Mouse (Mus musculus) neural tube, embryonic 15.5 days (tissue): ENCODE results near the gene Slamf6. TPM values are rescaled to one million over a fixed set of nuclear protein-coding genes. Genes with fewer than 3 reads are reported as not detected.
"Not testable (repeated sequence)": the region's sequence is repeated elsewhere in the genome, so short reads cannot be mapped to it uniquely, and the experiment has no call there.

Experiments
- ATAC-seq: fragments of 200-750 bp; cut with Nextera tagmentation; 2 replicates; pipeline ENCODE4 v1.8.0; 2017; ENCODE audit warnings: mild to moderate bottlenecking, moderate TSS enrichment, moderate library complexity; ENCODE audit not compliant: low FRiP score
- H3K27ac ChIP-seq: fragments of 300-500 bp; sonication (generic); replicated peaks from 2 replicates; pipeline ENCODE4 v1.5.1; 2015; ENCODE audit warnings: mild to moderate bottlenecking, inconsistent platforms
- H3K27me3 ChIP-seq: fragments of 300-500 bp; sonication (generic); replicated peaks from 2 replicates; pipeline ENCODE4 v1.6.1; 2015; ENCODE audit warnings: inconsistent platforms
- H3K36me3 ChIP-seq: fragments of 300-500 bp; sonication (generic); 2 replicates; pipeline ENCODE4 v1.6.1; 2015; ENCODE audit warnings: inconsistent platforms
- H3K4me1 ChIP-seq: fragments of 300-500 bp; sonication (generic); 2 replicates; pipeline ENCODE4 v1.6.1; 2015; ENCODE audit warnings: inconsistent platforms
- H3K4me2 ChIP-seq: fragments of 300-500 bp; sonication (generic); 2 replicates; pipeline ENCODE4 v1.6.1; 2015; ENCODE audit warnings: inconsistent platforms, mild to moderate bottlenecking, moderate library complexity
- H3K4me3 ChIP-seq: fragments of 300-500 bp; sonication (generic); replicated peaks from 2 replicates; pipeline ENCODE4 v1.5.1; 2015; ENCODE audit warnings: mild to moderate bottlenecking, inconsistent platforms
- H3K9ac ChIP-seq: fragments of 300-500 bp; sonication (generic); replicated peaks from 2 replicates; pipeline ENCODE4 v1.6.1; 2015; ENCODE audit warnings: mild to moderate bottlenecking, inconsistent platforms
- H3K9me3 ChIP-seq: fragments of 300-500 bp; sonication (generic); replicated peaks from 2 replicates; pipeline ENCODE4 v1.6.1; 2016; ENCODE audit warnings: inconsistent platforms
- WGBS: fragments of 180-500 bp; shearing (Covaris S2); methylation state at CpG from one replicate; pipeline ENCODE4 v1.1.7; 2015; ENCODE audit warnings: mixed read lengths; 5-methylcytosine and 5-hydroxymethylcytosine counted together
- polyA plus RNA-seq: library from polyadenylated mRNA; unstranded; fragments of >200 nt; fragmentation: Nextera tagmentation; extraction: Ambion mirVana; gene quantifications from 2 replicates; pipeline ENCODE4 v1.2.1, GENCODE M21; 2015

Gene Slamf6
- polyA plus RNA-seq = 0.14 and 15.4 TPM in 2 replicates

GRCm38 (mm10) chr1:171917305-171918039 lies at the start of gene Slamf6:
Gene Slamf6 (plus strand): TSS chr1:171917515.
- ATAC-seq = no peak
- Histone ChIP-seq H3K36me3 (no peaks in the 10 kb centered on the region), H3K27me3 (no peaks in the 10 kb centered on the region), H3K9ac (no peak within 1 kb of the TSS), H3K9me3 (no peaks in the 10 kb centered on the region), H3K4me3 (no peak within 1 kb of the TSS), H3K4me1 (no peaks in the 10 kb centered on the region), H3K27ac (no peak within 1 kb of the TSS), H3K4me2 (no peak within 1 kb of the TSS)
- 87% methylated on average over 14 of the region's 14 CpGs for WGBS

GRCm38 (mm10) chr1:171886989-171887388 lies 30.3 kb upstream of the Slamf6 start:
- H3K4me2 ChIP-seq = no peak overlapping the region
- H3K4me1 ChIP-seq = no peaks in the 10 kb centered on the region
- 75% methylated on average over 1 of the region's 1 CpGs for WGBS
- H3K36me3 ChIP-seq = no peaks in the 10 kb centered on the region
- ATAC-seq = no peak
- H3K4me3 ChIP-seq = no peak overlapping the region
- no peaks in the 10 kb centered on the region for H3K27me3 ChIP-seq
- H3K27ac ChIP-seq = no peak overlapping the region
- no peak overlapping the region for H3K9ac ChIP-seq
- no peaks in the 10 kb centered on the region for H3K9me3 ChIP-seq

DNA sequence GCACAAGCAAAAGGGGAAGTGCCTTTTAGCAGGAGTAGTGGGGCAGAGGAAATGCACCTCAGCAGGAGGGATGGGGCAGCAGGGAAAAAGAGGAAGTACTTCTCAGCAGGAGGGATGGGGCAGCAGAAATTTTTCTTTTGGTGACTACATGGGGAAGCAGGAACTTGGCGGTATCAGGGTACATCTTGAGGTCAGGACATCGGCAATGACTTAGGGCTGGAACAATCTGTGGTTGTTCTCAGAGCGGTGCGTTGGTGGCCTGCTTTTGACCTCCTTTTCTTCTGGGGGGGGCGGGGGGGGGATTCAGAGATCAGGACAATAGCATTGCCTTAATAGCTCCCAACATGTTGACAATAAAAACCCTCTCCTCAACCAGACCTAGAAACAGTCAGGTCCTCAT lies 22.0 kb upstream of the Slamf6 start, which contains the start of gene Gm10521:
Gene Gm10521 (plus strand): TSS at position 301 of the 400 bp plus-strand sequence.
- WGBS = 60% methylated on average over 5 of the region's 5 CpGs
- not testable (repeated sequence) for H3K36me3 ChIP-seq, H3K27ac ChIP-seq, H3K4me3 ChIP-seq, H3K9ac ChIP-seq, H3K27me3 ChIP-seq, H3K4me2 ChIP-seq, H3K9me3 ChIP-seq, ATAC-seq, H3K4me1 ChIP-seq

DNA sequence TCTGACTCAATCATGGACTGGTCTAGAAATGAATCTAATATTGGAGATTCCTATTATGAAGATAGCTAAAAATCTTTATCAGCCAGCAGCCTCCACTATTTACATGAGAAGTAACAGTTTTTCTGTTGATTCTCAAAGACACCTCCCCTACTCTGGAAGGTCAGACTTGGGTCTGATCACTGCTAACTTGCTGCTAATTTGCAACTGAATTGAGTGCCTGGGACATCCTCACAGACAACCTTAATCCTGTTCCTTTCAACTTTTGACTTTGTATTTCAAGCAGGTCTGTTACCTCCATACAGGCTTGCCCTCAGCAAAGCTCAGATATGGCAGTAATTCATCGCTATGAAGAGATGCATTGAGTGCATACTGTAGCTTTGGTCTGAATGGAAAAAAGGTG lies 13.3 kb upstream of the Slamf6 start:
- Histone ChIP-seq H3K9me3 (no peaks in the 10 kb centered on the region), H3K9ac (no peak overlapping the region), H3K36me3 (no peaks in the 10 kb centered on the region), H3K4me3 (no peak overlapping the region), H3K27me3 (no peaks in the 10 kb centered on the region), H3K4me1 (no peaks in the 10 kb centered on the region), H3K4me2 (no peak overlapping the region), H3K27ac (no peak overlapping the region)
- ATAC-seq = no peak
- WGBS = 86% methylated on average over 1 of the region's 1 CpGs

DNA sequence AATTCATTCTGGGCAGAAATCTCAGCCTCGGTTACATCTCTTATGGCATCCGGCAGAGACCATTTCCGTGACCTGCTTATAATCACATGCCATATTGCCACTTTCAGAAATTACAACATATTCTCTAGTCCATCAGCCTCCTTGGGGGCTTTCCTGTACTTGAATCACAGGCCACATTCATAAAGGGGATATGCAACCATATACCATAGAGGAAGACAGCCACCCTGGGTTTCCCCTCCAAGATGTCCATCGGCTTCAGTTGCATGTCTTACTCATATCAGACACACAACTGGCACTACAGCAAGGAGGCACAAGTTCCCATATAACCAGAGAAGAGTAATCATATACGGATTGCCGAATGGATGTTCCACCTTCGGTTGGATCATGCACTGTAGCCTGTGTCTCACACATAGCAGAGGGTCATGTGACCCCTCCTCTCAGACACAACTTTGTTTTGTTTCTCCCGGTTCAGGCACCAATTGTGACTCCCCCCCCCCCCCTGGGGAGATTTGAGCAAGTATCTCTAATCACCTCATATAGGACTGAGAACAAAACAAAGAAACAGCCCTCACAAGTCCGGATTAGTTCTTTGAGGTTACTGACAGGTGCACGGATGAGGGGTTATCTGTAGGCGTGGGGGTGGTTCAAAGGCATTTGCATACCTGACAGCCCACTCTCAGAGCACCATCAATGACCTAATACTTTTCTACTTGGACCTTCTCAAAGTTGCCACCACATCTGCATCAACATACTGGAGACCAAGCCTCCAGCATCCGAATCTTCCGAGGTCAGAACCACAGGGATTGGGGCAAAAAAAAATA lies 1.5 kb upstream of the Slamf6 start:
- H3K4me3 ChIP-seq = no peak overlapping the region
- no peak for ATAC-seq
- H3K36me3 ChIP-seq = no peaks in the 10 kb centered on the region
- H3K4me1 ChIP-seq = no peaks in the 10 kb centered on the region
- no peaks in the 10 kb centered on the region for H3K9me3 ChIP-seq
- WGBS = 84% methylated on average over 13 of the region's 13 CpGs
- no peak overlapping the region for H3K4me2 ChIP-seq
- no peak overlapping the region for H3K27ac ChIP-seq
- H3K27me3 ChIP-seq = no peaks in the 10 kb centered on the region
- H3K9ac ChIP-seq = no peak overlapping the region

- H3K9me3 ChIP-seq = no peaks in the 10 kb centered on the region
- no peaks in the 10 kb centered on the region for H3K4me1 ChIP-seq
- no peaks in the 10 kb centered on the region for H3K27me3 ChIP-seq
- no peak overlapping the region for H3K27ac ChIP-seq
- H3K4me3 ChIP-seq = no peak overlapping the region
- no peaks in the 10 kb centered on the region for H3K36me3 ChIP-seq
- H3K4me2 ChIP-seq = no peak overlapping the region
- H3K9ac ChIP-seq = no peak overlapping the region
- WGBS = 89% methylated on average over 12 of the region's 12 CpGs
- no peak for ATAC-seq
Measured at GRCm38 (mm10) chr1:171918136-171918920, 1.0 kb downstream of the Slamf6 start.

- Histone ChIP-seq H3K4me1 (no peaks in the 10 kb centered on the region), H3K36me3 (no peaks in the 10 kb centered on the region), H3K9ac (no peak overlapping the region), H3K9me3 (no peaks in the 10 kb centered on the region), H3K27me3 (no peaks in the 10 kb centered on the region), H3K27ac (no peak overlapping the region), H3K4me2 (no peak overlapping the region), H3K4me3 (no peak overlapping the region)
- 86% methylated on average over 5 of the region's 5 CpGs for WGBS
- no peak for ATAC-seq
Measured at GRCm38 (mm10) chr1:171919193-171919592, 1.9 kb downstream of the Slamf6 start.

- Histone ChIP-seq H3K36me3 (no peaks in the 10 kb centered on the region), H3K4me3 (no peak overlapping the region), H3K4me1 (no peaks in the 10 kb centered on the region), H3K9me3 (no peaks in the 10 kb centered on the region), H3K27me3 (no peaks in the 10 kb centered on the region), H3K9ac (no peak overlapping the region), H3K4me2 (no peak overlapping the region), H3K27ac (no peak overlapping the region)
- 86% methylated on average over 6 of the region's 6 CpGs for WGBS
- ATAC-seq = no peak
Measured at GRCm38 (mm10) chr1:171919901-171920510, 2.7 kb downstream of the Slamf6 start.

- 88% methylated on average over 9 of the region's 9 CpGs for WGBS
- Histone ChIP-seq H3K4me2 (no peak overlapping the region), H3K36me3 (no peaks in the 10 kb centered on the region), H3K4me1 (no peaks in the 10 kb centered on the region), H3K9ac (no peak overlapping the region), H3K9me3 (no peaks in the 10 kb centered on the region), H3K4me3 (no peak overlapping the region), H3K27ac (no peak overlapping the region), H3K27me3 (no peaks in the 10 kb centered on the region)
- ATAC-seq = no peak
Measured at GRCm38 (mm10) chr1:171920989-171921621, 3.8 kb downstream of the Slamf6 start.

DNA sequence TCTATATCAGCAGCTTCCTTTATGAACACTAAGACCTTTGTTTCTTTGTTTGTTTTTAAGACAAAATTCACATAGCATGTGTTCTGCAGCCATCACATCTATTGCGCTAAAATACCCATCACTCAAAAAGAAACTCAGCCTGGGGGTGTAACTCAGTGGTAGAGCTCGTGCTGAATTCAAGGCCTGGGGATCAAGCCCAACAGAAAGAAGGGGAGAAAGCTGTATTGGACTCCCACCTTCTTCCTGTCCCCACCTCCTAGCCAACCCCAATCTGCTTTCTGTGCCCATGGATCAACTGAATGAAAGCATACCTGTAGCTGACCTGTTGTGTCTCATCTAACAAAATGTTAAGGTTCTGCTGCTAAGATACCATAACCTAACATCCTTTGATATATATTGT lies 4.3 kb downstream of the Slamf6 start:
- no peak overlapping the region for H3K9ac ChIP-seq
- H3K4me3 ChIP-seq = no peak overlapping the region
- 84% methylated on average over 2 of the region's 2 CpGs for WGBS
- no peaks in the 10 kb centered on the region for H3K36me3 ChIP-seq
- no peaks in the 10 kb centered on the region for H3K27me3 ChIP-seq
- H3K4me2 ChIP-seq = no peak overlapping the region
- no peak for ATAC-seq
- H3K4me1 ChIP-seq = no peaks in the 10 kb centered on the region
- no peak overlapping the region for H3K27ac ChIP-seq
- H3K9me3 ChIP-seq = no peaks in the 10 kb centered on the region

DNA sequence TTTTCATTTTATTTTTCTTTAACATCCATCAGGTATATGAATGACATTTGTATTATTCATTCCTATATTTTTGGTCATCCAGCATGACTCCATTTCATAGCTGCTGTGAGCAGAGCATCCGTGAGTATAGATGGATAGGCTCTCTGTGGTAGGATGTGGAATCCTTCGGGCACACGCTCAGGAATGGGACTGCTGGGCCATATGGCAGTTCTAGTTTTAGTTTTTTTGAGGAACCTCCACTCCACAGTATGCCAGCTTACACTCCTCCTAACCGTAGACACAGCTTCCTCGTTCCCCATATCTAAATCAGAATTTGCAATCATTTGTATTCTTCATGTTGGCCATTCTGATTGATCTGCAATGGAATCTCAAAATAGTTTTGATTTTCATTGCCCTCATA lies 5.5 kb downstream of the Slamf6 start:
- no peak for ATAC-seq
- H3K27ac ChIP-seq = no peak overlapping the region
- no peak overlapping the region for H3K4me2 ChIP-seq
- H3K9me3 ChIP-seq = no peaks in the 10 kb centered on the region
- H3K4me3 ChIP-seq = no peak overlapping the region
- no peak overlapping the region for H3K9ac ChIP-seq
- H3K36me3 ChIP-seq = no peaks in the 10 kb centered on the region
- no peaks in the 10 kb centered on the region for H3K27me3 ChIP-seq
- no peaks in the 10 kb centered on the region for H3K4me1 ChIP-seq
- WGBS = 90% methylated on average over 5 of the region's 5 CpGs
